Mouse (Mus musculus) stomach, embryonic 16.5 days (tissue): ENCODE measurements around the gene Lhfpl2. TPM values are rescaled to one million over a fixed set of nuclear protein-coding genes. Genes with fewer than 3 reads are reported as not detected.

Experiments
- ATAC-seq: fragments of 200-750 bp; cut with Nextera tagmentation; 2 replicates; pipeline ENCODE4 v1.8.0; 2017; ENCODE audit warnings: moderate number of reproducible peaks, moderate TSS enrichment; ENCODE audit not compliant: insufficient read depth, low FRiP score
- H3K27ac ChIP-seq: fragments of 300-500 bp; sonication (generic); 2 replicates; pipeline ENCODE4 v1.5.1; 2014; ENCODE audit warnings: low read length
- H3K27me3 ChIP-seq: fragments of 300-500 bp; sonication (generic); 2 replicates; pipeline ENCODE4 v1.6.1; 2014; ENCODE audit warnings: low read length, control low read depth, mixed read lengths; ENCODE audit not compliant: control insufficient read depth, insufficient read depth
- H3K36me3 ChIP-seq: fragments of 300-500 bp; sonication (generic); 2 replicates; pipeline ENCODE4 v1.6.1; 2014; ENCODE audit warnings: low read length; ENCODE audit not compliant: control insufficient read depth, insufficient read depth
- H3K4me1 ChIP-seq: fragments of 300-500 bp; sonication (generic); 2 replicates; pipeline ENCODE4 v1.6.1; 2014; ENCODE audit warnings: low read length, control low read depth, mixed read lengths; ENCODE audit not compliant: control insufficient read depth, insufficient read depth
- H3K4me2 ChIP-seq: fragments of 300-500 bp; sonication (generic); 2 replicates; pipeline ENCODE4 v1.6.1; 2014; ENCODE audit warnings: low read depth, low read length, mixed read lengths
- H3K4me3 ChIP-seq: fragments of 300-500 bp; sonication (generic); replicated peaks from 2 replicates; pipeline ENCODE4 v1.5.1; 2014; ENCODE audit warnings: mild to moderate bottlenecking, low read length
- H3K9ac ChIP-seq: fragments of 300-500 bp; sonication (generic); 2 replicates; pipeline ENCODE4 v1.6.1; 2014; ENCODE audit warnings: low read length
- H3K9me3 ChIP-seq: fragments of 300-500 bp; sonication (generic); replicated peaks from 2 replicates; pipeline ENCODE4 v1.6.1; 2016; ENCODE audit warnings: low read length, control low read depth; ENCODE audit not compliant: control insufficient read depth
- WGBS: fragments of 180-500 bp; shearing (Covaris S2); extraction: QIAGEN DNeasy Blood & Tissue Kit; methylation state at CpG from one replicate; pipeline ENCODE4 v1.1.7; 2014; 5-methylcytosine and 5-hydroxymethylcytosine counted together
- polyA plus RNA-seq: library from polyadenylated mRNA; unstranded; fragments of >200 nt; fragmentation: Nextera tagmentation; extraction: Ambion mirVana; gene quantifications from 2 replicates; pipeline ENCODE4 v1.2.1, GENCODE M21; 2015

The Lhfpl2 gene
- polyA plus RNA-seq, 1 experiment from 2014 or later = 20.3 TPM

DNA sequence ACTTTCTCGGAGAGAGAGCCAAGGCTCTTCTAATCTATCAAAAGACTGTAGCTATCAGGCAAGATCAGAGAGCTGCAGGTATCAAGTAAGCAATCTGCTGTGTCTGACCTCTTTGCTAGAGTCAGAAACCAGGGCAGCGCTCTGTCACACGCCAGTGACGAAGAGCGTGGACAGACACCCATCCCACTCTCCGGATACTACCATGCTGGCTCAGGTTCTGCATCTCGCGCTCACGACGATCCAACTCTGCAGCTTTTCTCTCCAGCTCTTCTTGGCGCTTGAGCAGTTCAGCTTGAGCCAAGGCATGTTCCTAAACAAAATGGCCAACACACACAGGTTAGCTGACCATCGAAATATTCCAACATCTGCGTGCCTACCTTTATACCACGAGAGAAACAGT, 174.3 kb downstream of the Lhfpl2 start:
- 86% methylated on average over 14 of the region's 14 CpGs for WGBS
- H3K4me2 ChIP-seq = no peak overlapping the region
- no peaks in the 10 kb centered on the region for H3K4me1 ChIP-seq
- no peaks in the 10 kb centered on the region for H3K9me3 ChIP-seq
- H3K27me3 ChIP-seq = no peaks in the 10 kb centered on the region
- H3K4me3 ChIP-seq = no peak overlapping the region
- no peak overlapping the region for H3K27ac ChIP-seq
- ATAC-seq = no peak
- no peaks in the 10 kb centered on the region; the same call in 1 of the 2 replicates for H3K36me3 ChIP-seq
- H3K9ac ChIP-seq = no peak overlapping the region

DNA sequence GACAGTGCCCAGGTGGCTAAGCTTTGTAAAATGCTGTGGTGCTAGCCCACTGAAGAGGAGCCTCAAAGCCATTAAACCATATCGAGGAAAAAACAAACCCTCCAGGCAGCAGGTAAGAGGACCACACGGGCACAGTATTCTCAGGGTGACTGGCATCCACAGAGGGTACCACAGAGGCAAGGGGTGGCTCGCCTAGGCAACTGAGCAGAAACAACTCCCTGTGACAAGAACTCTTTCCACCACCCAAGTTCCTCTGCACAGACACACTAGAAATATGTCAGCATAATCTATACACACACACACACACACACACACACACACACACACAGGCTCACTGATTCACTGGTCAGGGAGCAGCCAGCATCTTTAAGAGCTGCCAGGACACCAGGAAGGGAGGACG, 181.9 kb downstream of the Lhfpl2 start:
- no peaks in the 10 kb centered on the region for H3K36me3 ChIP-seq
- H3K4me3 ChIP-seq = no peak overlapping the region
- 72% methylated on average over 4 of the region's 4 CpGs for WGBS
- H3K9me3 ChIP-seq = no peaks in the 10 kb centered on the region
- no peak overlapping the region for H3K27ac ChIP-seq
- no peak overlapping the region for H3K4me2 ChIP-seq
- no peaks in the 10 kb centered on the region for H3K27me3 ChIP-seq
- no peak overlapping the region for H3K9ac ChIP-seq
- H3K4me1 ChIP-seq = no peaks in the 10 kb centered on the region
- ATAC-seq = no peak

DNA sequence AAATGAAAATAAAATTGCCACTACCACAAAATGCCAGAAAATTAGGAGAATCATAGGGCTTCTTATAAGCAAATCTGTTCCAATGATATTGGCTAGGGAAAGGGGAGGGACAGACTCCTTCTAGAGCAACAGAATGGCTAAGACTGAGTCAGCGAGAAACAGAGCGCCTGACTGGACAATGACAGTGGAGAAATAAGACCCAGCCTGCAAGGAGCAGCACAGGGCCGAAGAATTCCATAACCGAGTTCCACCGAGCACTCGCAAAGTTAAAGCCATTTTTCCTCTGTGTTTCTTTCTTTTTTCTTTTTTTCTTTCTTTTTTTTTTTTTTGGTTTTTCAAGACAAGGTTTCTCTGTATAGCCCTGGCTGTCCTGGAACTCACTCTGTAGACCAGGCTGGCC, 182.5 kb downstream of the Lhfpl2 start:
- 83% methylated on average over 6 of the region's 6 CpGs for WGBS
- no peak for ATAC-seq
- Histone ChIP-seq H3K36me3 (no peaks in the 10 kb centered on the region), H3K4me3 (no peak overlapping the region), H3K27ac (no peak overlapping the region), H3K4me2 (no peak overlapping the region), H3K27me3 (no peaks in the 10 kb centered on the region), H3K9ac (no peak overlapping the region), H3K9me3 (no peaks in the 10 kb centered on the region), H3K4me1 (no peaks in the 10 kb centered on the region)

DNA sequence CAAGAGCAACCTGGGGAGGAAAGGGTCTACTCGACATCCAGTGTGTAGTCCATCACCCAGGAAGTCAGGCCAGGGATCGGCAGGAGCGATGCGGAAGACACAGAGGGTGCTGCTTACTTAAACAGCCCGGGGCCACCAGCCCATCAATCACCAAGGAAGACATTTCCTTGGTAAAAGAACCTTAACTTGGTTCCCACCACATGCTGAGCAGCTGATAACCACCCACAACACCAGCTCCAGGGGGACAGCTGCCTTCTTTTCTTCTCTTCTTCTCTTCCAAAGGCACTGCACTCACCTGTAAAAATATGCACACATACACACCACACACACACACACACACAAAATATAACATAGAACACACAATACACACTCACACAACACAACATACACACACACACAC, 183.3 kb downstream of the Lhfpl2 start:
- H3K9ac ChIP-seq = no peak overlapping the region
- H3K9me3 ChIP-seq = no peaks in the 10 kb centered on the region
- H3K27me3 ChIP-seq = no peaks in the 10 kb centered on the region
- WGBS = 32% methylated on average over 5 of the region's 5 CpGs
- no peak overlapping the region for H3K27ac ChIP-seq
- H3K4me3 ChIP-seq = no peak overlapping the region
- H3K4me2 ChIP-seq = no peak overlapping the region
- H3K4me1 ChIP-seq = no peaks in the 10 kb centered on the region
- no peaks in the 10 kb centered on the region for H3K36me3 ChIP-seq
- ATAC-seq = no peak

DNA sequence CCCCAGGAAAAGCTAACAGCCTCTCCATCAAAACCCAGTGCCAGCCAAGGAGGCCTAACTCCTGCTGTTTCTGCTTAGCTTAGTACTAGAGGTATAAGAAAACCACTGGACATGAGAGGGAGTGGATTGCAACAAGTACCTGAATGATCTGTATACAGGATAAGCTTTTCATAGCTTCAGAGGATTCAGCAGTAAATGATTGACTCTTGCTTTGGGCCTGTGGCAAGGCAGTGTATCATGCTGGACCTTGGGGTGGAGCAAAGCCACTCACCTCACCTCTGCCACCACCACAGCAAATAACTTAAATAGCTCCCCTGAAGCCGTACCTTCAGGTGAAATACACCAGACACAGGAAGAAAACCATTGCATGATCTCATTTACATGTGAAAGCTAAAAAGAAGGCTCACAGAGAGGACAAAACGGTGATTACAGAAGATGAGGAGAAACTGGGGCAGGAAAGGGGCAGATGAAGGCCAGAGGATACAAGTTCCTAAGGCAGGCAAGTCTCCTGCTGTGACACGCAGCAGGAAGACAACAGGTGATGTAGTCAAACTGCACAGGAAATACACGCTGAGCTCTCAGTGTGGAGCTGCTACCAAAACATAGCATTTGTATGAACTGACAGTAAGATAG, 184.4 kb downstream of the Lhfpl2 start:
- Histone ChIP-seq H3K27ac (no peak overlapping the region), H3K27me3 (no peaks in the 10 kb centered on the region), H3K9me3 (no peaks in the 10 kb centered on the region), H3K9ac (no peak overlapping the region), H3K4me3 (no peak overlapping the region), H3K36me3 (no peaks in the 10 kb centered on the region), H3K4me2 (no peak overlapping the region), H3K4me1 (no peaks in the 10 kb centered on the region)
- no peak for ATAC-seq
- WGBS = 61% methylated on average over 4 of the region's 4 CpGs

DNA sequence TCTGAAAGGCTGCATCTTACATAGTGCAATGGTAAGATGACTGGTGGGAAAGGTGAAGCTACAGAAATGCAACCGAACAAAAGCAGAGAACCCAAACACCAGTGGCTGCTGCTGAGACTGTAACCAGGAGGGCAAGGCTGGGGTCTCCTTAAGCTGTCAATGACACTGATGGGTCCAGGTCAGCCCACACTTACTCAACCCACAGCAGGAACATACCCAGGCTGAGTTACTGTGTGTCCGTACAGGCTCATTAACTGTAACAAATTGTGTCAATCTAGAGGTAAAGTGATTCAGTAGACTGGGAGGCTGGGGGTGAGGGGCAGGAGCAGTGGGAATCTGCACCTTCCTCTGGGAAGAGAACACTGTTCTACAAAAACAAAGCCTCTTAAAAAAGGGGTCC, 185.3 kb downstream of the Lhfpl2 start:
- H3K9ac ChIP-seq = no peak overlapping the region
- no peak for ATAC-seq
- no peaks in the 10 kb centered on the region for H3K27me3 ChIP-seq
- H3K9me3 ChIP-seq = no peaks in the 10 kb centered on the region
- no peaks in the 10 kb centered on the region for H3K4me1 ChIP-seq
- no peak overlapping the region for H3K4me3 ChIP-seq
- no peak overlapping the region for H3K4me2 ChIP-seq
- no peak overlapping the region for H3K27ac ChIP-seq
- WGBS = 78% methylated on average over 2 of the region's 2 CpGs
- no peaks in the 10 kb centered on the region for H3K36me3 ChIP-seq

Other genes starting within 250 kb of the Lhfpl2 start
- gene Scamp1, start 228.1 kb downstream of the Lhfpl2 start, polyA plus RNA-seq = 47.7 and 52.5 TPM in 2 replicates